Mouse (Mus musculus): Measurements from ENCODE around the gene Gata5. TPM values are rescaled to one million over a fixed set of nuclear protein-coding genes. Genes with fewer than 3 reads are reported as not detected.

The Gata5 gene
- polyA plus RNA-seq, 1 experiment from 2014 or later: not detected

GRCm38 (mm10) chr2:180342189-180342588 is 7.7 kb upstream of the Gata5 start:
- 66% methylated on average over 2 of the region's 2 CpGs for WGBS
- H3K4me2 ChIP-seq (replicated peaks): no peak overlapping the region
- H3K9ac ChIP-seq (replicated peaks): no peak overlapping the region

GRCm38 (mm10) chr2:180341229-180341628 is 6.7 kb upstream of the Gata5 start:
- Histone ChIP-seq H3K27ac (no peak overlapping the region), H3K27me3 (peaks cover 34% of the 10 kb centered on the region), H3K4me3 (replicated peaks) (no peak overlapping the region), H3K4me2 (replicated peaks) (no peak overlapping the region), H3K36me3 (no peaks in the 10 kb centered on the region), H3K9me3 (no peaks in the 10 kb centered on the region), H3K9ac (replicated peaks) (no peak overlapping the region), H3K4me1 (replicated peaks) (0 out of 2 replicates have a peak, but pooled peaks cover 12% of the 10 kb centered on the region)
- no peak for ATAC-seq
- 70% methylated on average over 8 of the region's 8 CpGs for WGBS

More at GRCm38 (mm10) chr2:180342189-180342588, 7.7 kb upstream of the Gata5 start:
- peaks cover 24% of the 10 kb centered on the region for H3K27me3 ChIP-seq
- H3K4me3 ChIP-seq (replicated peaks): no peak overlapping the region
- no peaks in the 10 kb centered on the region for H3K36me3 ChIP-seq
- 0 out of 2 replicates have a peak, but pooled peaks cover 9% of the 10 kb centered on the region for H3K4me1 ChIP-seq (replicated peaks)
- no peak for ATAC-seq
- no peak overlapping the region for H3K27ac ChIP-seq
- H3K9me3 ChIP-seq: no peaks in the 10 kb centered on the region

GRCm38 (mm10) chr2:180339886-180340285 is 5.4 kb upstream of the Gata5 start:
- 81% methylated on average over 11 of the region's 11 CpGs for WGBS
- H3K27ac ChIP-seq: no peak overlapping the region
- 0 out of 2 replicates have a peak, but pooled peaks cover 12% of the 10 kb centered on the region for H3K4me1 ChIP-seq (replicated peaks)
- no peaks in the 10 kb centered on the region for H3K36me3 ChIP-seq
- H3K9ac ChIP-seq (replicated peaks): no peak overlapping the region
- peaks cover 47% of the 10 kb centered on the region for H3K27me3 ChIP-seq
- no peaks in the 10 kb centered on the region for H3K9me3 ChIP-seq
- no peak overlapping the region for H3K4me2 ChIP-seq (replicated peaks)
- H3K4me3 ChIP-seq (replicated peaks): no peak overlapping the region
- no peak for ATAC-seq

- H3K4me2 ChIP-seq (replicated peaks): peak overlapping the region; percentile 58
- H3K27me3 ChIP-seq: peaks cover 84% of the 10 kb centered on the region
- no peak for ATAC-seq
- H3K4me3 ChIP-seq (replicated peaks): peak overlapping the region; percentile 33
- H3K4me1 ChIP-seq (replicated peaks): peaks cover 21% of the 10 kb centered on the region
- no peaks in the 10 kb centered on the region for H3K9me3 ChIP-seq
- under 1% methylated on average over 69 of the region's 69 CpGs for WGBS
- H3K36me3 ChIP-seq: no peaks in the 10 kb centered on the region
- no peak overlapping the region for H3K27ac ChIP-seq
- no peak overlapping the region; the same call in 1 of the 2 replicates for H3K9ac ChIP-seq (replicated peaks)
Measured at GRCm38 (mm10) chr2:180333778-180334550, 535 bp downstream of the Gata5 start.

- Histone ChIP-seq H3K4me1 (replicated peaks) (peaks cover 10% of the 10 kb centered on the region), H3K4me2 (replicated peaks) (no peak overlapping the region), H3K27ac (no peak overlapping the region), H3K9me3 (no peaks in the 10 kb centered on the region), H3K27me3 (peaks cover 49% of the 10 kb centered on the region), H3K9ac (replicated peaks) (no peak overlapping the region), H3K36me3 (no peaks in the 10 kb centered on the region), H3K4me3 (replicated peaks) (no peak overlapping the region)
- ATAC-seq: no peak
- 88% methylated on average over 1 of the region's 1 CpGs for WGBS
Measured at GRCm38 (mm10) chr2:180329466-180329865, 5.0 kb downstream of the Gata5 start.

GRCm38 (mm10) chr2:180322674-180323355 is 11.7 kb downstream of the Gata5 start:
- peaks cover 13% of the 10 kb centered on the region for H3K27me3 ChIP-seq
- H3K36me3 ChIP-seq: no peaks in the 10 kb centered on the region
- 20% methylated on average over 14 of the region's 14 CpGs for WGBS
- H3K27ac ChIP-seq: no peak overlapping the region
- H3K4me1 ChIP-seq (replicated peaks): peaks cover 5% of the 10 kb centered on the region
- peak; percentile 60; the same call in 1 of the 2 replicates for ATAC-seq
- no peak overlapping the region; the same call in 1 of the 2 replicates for H3K9ac ChIP-seq (replicated peaks)
- H3K4me3 ChIP-seq (replicated peaks): no peak overlapping the region
- H3K4me2 ChIP-seq (replicated peaks): no peak overlapping the region
- H3K9me3 ChIP-seq: no peaks in the 10 kb centered on the region

GRCm38 (mm10) chr2:180320216-180320615 is 14.3 kb downstream of the Gata5 start:
- WGBS: 62% methylated on average over 4 of the region's 4 CpGs
- no peak for ATAC-seq

GRCm38 (mm10) chr2:180317591-180317990 is 16.9 kb downstream of the Gata5 start:
- no peak overlapping the region for H3K4me2 ChIP-seq (replicated peaks)
- H3K9ac ChIP-seq (replicated peaks): no peak overlapping the region
- peaks cover 1% of the 10 kb centered on the region for H3K4me1 ChIP-seq (replicated peaks)
- ATAC-seq: no peak
- H3K4me3 ChIP-seq (replicated peaks): no peak overlapping the region
- no peaks in the 10 kb centered on the region for H3K36me3 ChIP-seq
- H3K27ac ChIP-seq: no peak overlapping the region
- H3K27me3 ChIP-seq: peaks cover 4% of the 10 kb centered on the region; the same call in 1 of the 2 replicates
- no peaks in the 10 kb centered on the region for H3K9me3 ChIP-seq
- 88% methylated on average over 7 of the region's 7 CpGs for WGBS

More at GRCm38 (mm10) chr2:180320216-180320615, 14.3 kb downstream of the Gata5 start:
- no peaks in the 10 kb centered on the region for H3K36me3 ChIP-seq
- no peak overlapping the region for H3K4me3 ChIP-seq (replicated peaks)
- peaks cover 6% of the 10 kb centered on the region; the same call in 1 of the 2 replicates for H3K27me3 ChIP-seq
- no peak overlapping the region for H3K27ac ChIP-seq
- H3K9ac ChIP-seq (replicated peaks): no peak overlapping the region
- no peaks in the 10 kb centered on the region for H3K9me3 ChIP-seq
- H3K4me2 ChIP-seq (replicated peaks): no peak overlapping the region
- peaks cover 5% of the 10 kb centered on the region for H3K4me1 ChIP-seq (replicated peaks)

- no peak overlapping the region for H3K4me3 ChIP-seq (replicated peaks)
- peaks cover 4% of the 10 kb centered on the region; the same call in 1 of the 2 replicates for H3K27me3 ChIP-seq
- no peak overlapping the region for H3K27ac ChIP-seq
- 89% methylated on average over 2 of the region's 2 CpGs for WGBS
- H3K9me3 ChIP-seq: no peaks in the 10 kb centered on the region
- ATAC-seq: no peak
- no peak overlapping the region for H3K9ac ChIP-seq (replicated peaks)
- H3K36me3 ChIP-seq: no peaks in the 10 kb centered on the region
- H3K4me2 ChIP-seq (replicated peaks): no peak overlapping the region
- no peaks in the 10 kb centered on the region for H3K4me1 ChIP-seq (replicated peaks)
Measured at GRCm38 (mm10) chr2:180314292-180314691, 20.2 kb downstream of the Gata5 start.

GRCm38 (mm10) chr2:180311147-180311546 is 23.4 kb downstream of the Gata5 start:
- H3K4me2 ChIP-seq (replicated peaks): no peak overlapping the region
- 76% methylated on average over 4 of the region's 4 CpGs for WGBS
- no peaks in the 10 kb centered on the region for H3K36me3 ChIP-seq
- no peaks in the 10 kb centered on the region for H3K9me3 ChIP-seq
- H3K27ac ChIP-seq: no peak overlapping the region
- H3K9ac ChIP-seq (replicated peaks): no peak overlapping the region
- peaks cover 4% of the 10 kb centered on the region; the same call in 1 of the 2 replicates for H3K27me3 ChIP-seq
- H3K4me1 ChIP-seq (replicated peaks): no peaks in the 10 kb centered on the region
- no peak overlapping the region for H3K4me3 ChIP-seq (replicated peaks)
- no peak for ATAC-seq

- WGBS: 63% methylated on average over 2 of the region's 2 CpGs
- Histone ChIP-seq H3K36me3 (no peaks in the 10 kb centered on the region), H3K9ac (replicated peaks) (no peak overlapping the region), H3K27ac (no peak overlapping the region), H3K9me3 (no peaks in the 10 kb centered on the region), H3K4me2 (replicated peaks) (no peak overlapping the region), H3K4me3 (replicated peaks) (no peak overlapping the region), H3K27me3 (no peaks in the 10 kb centered on the region), H3K4me1 (replicated peaks) (no peaks in the 10 kb centered on the region)
- ATAC-seq: no peak
Measured at GRCm38 (mm10) chr2:180307680-180308079, 26.8 kb downstream of the Gata5 start.

All from midbrain, embryonic 13.5 days (tissue).